Mouse (Mus musculus): Measurements from ENCODE around the gene S1pr2. TPM values are rescaled to one million over a fixed set of nuclear protein-coding genes. Genes with fewer than 3 reads are reported as not detected.
"Not testable (repeated sequence)": the region's sequence is repeated elsewhere in the genome, so short reads cannot be mapped to it uniquely, and the experiment has no call there.

The S1pr2 gene
- polyA plus RNA-seq (2015; fragmentation: Nextera tagmentation; extraction: Ambion mirVana): 12.1 and 12.7 TPM in 2 replicates

DNA sequence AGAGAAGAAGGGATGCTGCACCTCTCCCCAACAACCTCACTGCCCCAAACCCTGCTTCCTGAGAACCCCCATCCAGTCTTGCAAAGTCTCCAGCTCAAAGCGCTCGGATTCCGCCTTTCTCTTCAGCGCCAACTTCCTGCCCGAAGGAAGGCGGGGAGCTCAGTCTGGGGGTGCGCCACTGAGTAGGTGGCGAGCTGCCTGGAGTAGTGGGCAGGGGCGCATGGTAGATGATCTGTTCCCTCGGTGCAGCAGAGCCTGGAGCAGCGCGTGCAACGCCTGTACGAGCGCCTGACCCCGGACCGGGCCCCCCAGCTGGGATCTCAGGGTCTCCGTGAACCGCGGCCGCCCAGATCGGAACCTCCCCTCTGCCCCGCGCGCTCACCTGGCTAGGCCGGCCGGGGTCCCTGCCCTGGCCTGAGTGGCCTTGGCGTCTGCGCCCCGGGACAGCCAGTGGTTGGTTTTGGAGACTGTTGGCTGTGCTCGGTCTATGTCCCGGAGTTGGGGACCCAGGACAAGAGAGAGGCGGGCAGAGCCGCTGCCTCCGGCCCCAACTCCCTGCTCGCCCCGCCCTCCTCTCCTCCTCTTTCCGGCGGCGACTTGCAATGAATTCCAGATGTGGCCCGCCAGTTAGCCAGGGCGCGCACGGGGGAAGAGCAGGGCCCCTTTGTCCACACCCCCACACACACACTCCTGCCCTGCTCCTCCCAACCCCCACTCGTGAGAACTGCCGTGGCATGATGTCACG is at the start of gene S1pr2:
Gene S1pr2 (minus strand): TSS at position 566 of the 745 bp plus-strand sequence.
- peak; percentile 76 for DNase-seq (ENCODE audit: low spot score)

DNA sequence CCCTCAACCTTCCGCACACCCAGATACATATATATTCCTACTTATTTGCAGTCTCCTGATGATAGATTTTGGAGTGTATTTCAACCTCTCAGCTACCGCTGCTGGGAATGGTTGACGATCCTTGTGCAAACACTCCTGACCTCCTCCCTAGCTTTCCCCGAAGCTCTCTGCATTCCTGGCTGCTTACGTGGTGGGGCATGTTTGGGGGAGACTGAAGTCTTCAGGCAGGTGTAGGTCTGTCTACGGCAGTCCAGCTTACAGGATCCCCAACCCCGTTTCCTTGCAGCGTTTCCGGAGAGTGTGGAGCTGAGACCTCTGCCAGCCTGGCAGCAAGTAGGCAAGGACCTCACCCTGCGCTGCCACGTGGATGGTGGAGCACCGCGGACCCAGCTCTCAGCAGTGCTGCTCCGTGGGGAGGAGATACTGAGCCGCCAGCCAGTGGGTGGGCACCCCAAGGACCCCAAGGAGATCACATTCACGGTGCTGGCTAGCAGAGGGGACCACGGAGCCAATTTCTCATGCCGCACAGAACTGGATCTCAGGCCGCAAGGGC is 48.8 kb upstream of the S1pr2 start:
- no peak for DNase-seq (ENCODE audit: low spot score)

DNA sequence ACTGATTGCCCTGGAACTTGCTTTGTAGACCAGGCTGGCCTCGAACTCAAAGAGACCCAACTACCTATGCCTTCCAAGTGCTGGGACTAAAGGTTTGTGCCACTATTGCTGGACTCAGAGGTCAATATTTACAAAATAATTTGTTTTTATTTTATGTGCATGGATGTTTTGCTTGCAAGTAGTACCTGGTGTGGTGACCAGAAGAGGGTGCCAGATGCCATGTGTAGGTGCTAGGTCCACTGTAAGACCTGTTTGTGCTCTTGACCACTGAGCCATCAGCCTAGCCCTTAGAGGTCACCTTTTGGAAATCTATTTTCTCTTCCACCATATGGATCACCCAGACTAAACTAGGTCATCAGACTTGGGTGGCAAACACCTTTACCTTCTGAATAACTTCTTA is 46.1 kb upstream of the S1pr2 start:
- no peak for DNase-seq (ENCODE audit: low spot score)

DNA sequence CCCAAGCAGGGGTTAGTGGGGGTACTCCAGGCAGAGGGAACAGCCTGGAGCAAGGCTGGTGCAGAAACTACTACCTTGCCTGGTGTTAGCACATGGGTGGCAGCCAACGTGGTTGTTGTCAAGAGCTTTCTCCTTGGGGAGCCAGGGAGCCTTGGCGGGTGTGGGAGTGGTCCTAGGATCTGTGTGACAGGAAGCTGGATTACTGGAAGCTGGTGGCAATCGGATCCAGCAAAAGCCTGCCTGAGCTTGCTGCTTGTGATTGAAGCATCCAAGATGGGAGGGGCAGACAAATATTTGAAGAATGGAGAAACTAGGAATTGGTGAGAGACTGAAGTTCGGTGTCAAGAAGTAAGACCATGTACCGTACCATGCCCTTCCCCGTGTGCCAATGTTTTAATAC is 45.7 kb upstream of the S1pr2 start:
- DNase-seq (ENCODE audit: low spot score): no peak

DNA sequence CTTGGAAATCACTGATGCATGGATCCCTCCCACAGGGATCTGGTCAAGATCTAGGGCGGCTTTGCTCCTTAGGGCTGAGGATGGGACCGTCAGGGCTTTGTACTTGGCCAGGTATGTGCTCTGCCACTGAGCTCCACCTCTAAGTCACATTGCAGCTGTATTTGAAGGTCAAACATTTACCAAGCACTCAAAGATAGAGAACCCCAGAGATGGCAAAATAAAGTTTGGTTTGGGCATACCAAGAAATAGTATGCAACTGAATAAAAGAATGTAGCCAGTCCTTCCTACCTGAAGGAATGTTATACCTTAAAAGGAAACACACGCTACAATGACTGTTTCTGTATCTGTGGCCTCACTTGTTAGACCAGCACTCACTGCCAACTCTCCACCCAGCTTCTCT is 44.8 kb upstream of the S1pr2 start:
- DNase-seq (ENCODE audit: low spot score): no peak

DNA sequence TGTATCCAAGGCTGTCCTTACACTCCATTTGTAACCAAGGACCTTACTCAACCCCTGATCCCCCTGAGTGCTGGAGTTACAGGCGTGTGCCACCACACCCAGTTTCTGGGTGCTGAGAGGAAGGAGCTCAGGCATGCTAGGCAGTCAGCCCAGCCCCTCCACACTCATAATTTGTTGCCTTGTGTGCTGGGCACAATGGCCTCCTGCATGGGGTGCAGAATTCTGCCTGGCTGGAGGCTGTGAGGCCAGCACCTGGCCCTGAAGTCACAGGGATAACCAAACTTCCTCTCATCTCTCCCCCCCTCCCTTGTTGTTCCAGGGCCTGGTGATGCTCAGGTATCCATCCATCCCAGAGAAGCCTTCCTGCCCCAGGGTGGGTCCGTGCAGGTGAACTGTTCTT is 42.0 kb upstream of the S1pr2 start:
- DNase-seq (ENCODE audit: low spot score): no peak

DNA sequence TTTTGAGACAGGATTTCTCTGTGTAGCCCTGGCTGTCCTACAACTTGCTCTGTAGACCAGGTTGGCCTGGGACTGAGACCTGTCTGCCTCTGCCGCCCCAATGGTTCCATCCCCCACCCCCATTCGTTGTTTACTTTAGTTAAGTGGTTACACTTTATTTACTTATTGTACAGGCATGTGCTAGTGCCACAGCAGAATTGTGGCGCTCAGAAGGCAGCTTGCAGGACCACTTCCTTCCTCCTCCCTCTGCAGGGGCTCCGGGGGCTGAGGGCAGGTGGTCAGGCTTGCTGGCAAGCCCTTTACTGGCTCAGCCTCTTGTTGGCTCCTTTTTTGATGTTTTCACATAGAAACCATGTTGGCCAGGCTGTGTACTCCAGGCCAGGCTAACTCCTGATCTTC is 40.6 kb upstream of the S1pr2 start:
- DNase-seq (ENCODE audit: low spot score): no peak

DNA sequence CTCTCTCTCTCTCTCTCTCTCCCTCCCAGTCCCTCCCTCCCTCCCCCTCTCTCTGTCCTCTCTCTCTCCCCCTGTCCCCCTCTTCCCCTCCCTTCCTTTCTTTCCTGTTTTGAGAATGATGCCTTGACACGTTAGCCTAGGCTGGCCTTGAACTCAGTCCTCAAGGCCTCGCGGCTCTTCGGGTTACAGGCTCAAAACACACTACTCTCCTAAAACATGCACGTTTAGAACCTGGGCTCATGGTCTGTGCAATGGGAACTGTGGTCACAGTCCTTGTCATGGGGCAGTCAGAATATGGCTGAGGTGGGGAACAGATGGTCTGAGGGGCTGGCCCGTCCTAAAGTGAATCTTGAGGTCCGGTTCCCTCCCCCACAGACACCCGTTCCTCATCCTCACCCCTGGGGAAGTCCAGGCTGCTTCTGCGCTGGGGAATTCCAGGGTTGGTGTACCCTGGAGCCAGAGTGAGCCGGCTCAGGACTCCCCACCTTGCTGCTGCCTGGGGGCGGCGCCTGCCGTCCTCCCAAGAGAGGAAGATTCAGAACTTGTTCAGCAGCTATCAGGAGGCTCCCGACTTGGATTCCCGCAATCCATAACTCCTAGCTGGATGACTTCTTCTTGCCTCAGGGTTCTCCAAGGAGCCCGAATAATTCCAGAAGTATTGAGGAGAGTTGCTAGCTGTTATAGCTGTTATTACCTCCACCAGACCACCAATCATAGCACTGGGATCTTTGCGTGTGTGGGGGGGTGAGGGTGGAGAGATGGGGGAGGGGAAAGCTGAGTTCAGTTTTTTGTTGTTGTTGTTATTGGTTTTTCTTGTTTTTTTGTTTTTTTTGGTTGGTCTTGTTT is 40.0 kb upstream of the S1pr2 start:
- DNase-seq (ENCODE audit: low spot score): no peak

DNA sequence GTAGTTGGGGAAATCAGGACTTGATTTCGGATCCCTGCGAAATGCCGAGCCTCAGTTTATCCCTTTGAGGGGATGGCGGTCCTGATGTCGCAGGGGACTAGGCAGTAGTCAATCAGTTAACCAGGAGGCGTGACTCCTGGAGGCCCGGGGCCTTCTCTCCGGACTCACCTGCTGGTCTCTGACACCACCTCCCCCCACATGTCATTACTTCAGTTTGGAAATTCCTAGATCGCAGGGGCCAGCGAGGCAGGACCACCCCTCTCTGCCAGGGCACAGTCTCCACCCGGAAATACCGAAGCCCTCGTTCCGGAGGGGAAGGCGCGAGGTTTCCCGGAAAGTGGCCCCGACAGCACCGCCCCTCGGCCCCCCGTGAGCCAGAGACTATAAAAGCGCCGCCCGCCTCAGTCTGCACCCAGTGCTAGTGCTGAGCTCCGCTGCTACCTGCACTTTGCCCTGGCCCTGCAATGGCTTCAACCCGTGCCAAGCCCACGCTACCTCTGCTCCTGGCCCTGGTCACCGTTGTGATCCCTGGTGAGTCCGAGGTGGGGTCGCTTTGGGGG is 39.1 kb upstream of the S1pr2 start, which contains the start of gene Icam1:
Gene Icam1 (plus strand): TSS at position 415 of the 560 bp plus-strand sequence.
- peak; percentile 85 for DNase-seq (ENCODE audit: low spot score)

DNA sequence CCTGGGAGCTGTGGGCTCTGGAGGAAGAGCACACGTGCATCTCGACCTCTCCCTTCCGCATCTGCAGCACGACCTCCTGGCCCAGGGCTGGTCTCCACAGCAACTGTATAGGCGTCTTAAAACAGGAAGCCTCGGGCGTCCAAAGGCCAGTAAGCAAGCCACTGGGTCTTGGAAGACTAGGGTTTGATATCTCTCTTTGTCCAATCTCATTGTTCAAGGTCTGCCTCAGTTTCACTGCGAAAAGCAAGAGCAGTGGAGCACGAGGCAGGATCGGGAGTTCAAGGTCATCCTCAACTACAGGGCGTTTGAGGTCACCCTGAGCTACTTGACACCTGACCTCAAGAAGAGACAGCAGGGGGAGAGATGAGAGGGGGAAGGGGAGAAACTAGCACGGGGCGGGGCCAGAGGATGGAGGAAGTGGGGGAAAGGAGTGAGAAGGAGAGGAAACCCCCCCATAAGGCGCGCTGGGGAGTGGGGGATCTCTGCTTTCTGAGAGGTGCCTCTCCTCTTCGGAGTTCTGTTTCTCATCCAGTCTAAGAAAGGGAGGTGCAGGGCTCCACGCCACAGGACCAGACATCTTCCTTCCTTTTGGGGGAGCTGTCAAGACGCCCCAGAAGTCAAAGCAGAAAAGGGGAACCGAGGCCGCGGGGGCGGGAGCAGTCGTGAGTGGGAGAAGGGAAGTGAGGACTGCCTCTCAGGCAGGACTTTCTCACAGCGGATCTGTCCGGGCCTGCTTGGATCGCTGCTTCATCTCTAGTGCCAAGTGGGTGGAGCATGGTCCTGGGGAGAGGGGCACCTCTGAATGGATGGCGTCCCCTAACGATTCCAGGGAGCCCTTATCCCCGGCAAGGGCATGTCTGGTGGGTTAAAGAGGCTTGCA is 38.4 kb upstream of the S1pr2 start:
- peak; percentile 59 for DNase-seq (ENCODE audit: low spot score)

DNA sequence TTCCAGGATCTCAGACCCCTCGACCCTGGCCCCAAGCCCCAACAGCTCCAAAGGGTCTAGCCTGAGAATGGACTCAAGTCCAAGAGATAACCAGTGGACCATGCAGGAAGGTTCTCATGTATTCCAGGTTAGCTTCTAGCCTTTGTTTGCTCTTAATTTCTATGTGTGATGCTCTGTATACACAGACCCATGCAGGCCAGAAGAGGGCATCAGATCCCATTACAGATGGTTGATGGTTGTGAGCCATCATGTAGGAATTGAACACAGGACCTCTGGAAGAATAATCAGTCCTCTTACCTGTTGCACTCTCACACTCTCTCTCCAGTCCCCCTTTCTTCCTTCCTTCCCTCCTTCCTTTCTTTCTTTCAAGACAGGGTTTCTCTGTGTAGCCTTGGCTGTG is 35.8 kb upstream of the S1pr2 start:
- no peak for DNase-seq (ENCODE audit: low spot score)

DNA sequence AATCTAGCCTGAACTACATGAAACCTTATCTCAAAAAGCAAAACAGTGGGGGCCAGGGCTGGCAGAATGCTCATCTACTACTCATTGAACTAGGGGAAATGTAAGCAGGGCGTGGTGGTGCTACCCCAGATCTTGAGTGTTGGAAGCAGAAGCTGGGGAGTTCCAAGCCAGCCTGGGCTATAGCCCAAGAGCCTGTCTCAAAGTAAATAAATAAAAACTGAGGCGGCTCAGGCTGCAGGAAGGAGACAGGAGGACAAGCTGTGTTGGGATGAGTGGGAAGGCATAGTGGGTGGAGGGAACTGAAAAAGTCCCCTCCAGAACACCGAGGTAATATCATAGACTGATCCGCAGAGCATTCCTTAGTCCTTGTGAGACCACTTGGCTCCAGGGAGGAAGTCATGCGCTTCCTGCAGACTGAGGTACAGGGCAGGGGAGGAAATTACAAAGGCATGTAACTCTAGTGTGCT is 35.3 kb upstream of the S1pr2 start:
- no peak for DNase-seq (ENCODE audit: low spot score)

DNA sequence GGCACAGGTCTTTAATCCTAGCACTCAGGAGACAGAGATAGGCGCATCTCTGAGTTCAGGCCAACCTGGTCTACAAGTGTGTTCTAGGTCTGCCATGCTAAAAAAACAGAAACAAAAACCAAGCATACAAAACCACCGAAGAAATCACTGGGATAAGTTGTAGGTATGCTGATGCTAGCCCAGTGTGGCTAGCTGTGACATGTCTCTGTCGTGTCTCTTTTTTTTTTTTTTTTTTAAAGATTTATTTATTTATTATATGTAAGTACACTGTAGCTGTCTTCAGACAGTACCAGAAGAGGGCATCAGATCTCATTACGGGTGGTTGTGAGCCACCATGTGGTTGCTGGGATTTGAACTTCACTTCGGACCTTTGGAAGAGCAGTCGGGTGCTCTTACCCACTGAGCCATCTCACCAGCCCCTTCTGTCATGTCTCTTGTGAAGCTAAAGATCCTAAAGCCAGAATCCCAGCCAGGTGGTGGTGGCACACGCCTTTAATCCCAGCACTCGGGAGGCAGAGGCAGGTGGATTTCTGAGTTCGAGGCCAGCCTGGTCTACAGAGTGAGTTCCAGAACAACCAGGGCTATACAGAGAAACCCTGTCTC is 34.5 kb upstream of the S1pr2 start:
- DNase-seq (ENCODE audit: low spot score): not testable (repeated sequence)

DNA sequence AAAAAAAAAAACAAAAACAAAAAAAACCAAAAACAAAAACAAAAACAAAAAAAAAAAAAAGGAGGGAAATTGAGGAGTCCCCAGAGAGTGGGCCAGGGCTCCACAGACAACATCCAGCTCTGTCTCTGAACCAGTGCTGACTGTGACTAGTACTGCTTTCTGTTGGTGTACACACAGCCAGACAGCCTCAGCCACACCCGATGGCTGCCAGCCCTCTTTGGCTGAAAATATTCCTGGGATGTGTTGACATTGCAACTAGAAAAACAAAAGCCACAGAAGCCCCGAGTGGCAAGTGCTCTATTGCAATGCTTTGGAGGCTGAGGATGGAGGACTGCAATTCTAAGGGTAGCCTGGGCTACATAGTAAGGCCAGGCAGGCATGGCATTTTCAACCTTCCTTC is 33.8 kb upstream of the S1pr2 start:
- DNase-seq (ENCODE audit: low spot score): no peak

DNA sequence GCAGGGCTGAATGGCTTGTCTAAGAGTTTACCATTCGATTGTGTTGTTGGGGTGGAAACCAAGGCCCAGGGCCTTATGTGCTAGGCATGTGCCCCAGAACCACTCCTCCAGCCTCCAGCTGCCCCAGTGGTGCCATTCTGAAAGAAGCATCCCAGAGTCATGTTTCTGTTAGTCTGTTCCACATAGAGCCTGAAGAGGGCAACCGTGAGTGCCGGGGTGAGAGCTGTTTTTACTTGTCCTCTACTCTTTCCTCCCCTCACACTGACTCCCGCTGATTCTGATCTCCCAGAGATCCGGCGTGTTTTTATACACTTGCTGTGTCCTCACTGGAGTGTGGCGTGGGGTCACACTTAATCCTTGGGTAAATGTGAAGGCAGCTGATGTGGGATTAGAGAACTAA is 31.4 kb upstream of the S1pr2 start:
- no peak for DNase-seq (ENCODE audit: low spot score)

DNA sequence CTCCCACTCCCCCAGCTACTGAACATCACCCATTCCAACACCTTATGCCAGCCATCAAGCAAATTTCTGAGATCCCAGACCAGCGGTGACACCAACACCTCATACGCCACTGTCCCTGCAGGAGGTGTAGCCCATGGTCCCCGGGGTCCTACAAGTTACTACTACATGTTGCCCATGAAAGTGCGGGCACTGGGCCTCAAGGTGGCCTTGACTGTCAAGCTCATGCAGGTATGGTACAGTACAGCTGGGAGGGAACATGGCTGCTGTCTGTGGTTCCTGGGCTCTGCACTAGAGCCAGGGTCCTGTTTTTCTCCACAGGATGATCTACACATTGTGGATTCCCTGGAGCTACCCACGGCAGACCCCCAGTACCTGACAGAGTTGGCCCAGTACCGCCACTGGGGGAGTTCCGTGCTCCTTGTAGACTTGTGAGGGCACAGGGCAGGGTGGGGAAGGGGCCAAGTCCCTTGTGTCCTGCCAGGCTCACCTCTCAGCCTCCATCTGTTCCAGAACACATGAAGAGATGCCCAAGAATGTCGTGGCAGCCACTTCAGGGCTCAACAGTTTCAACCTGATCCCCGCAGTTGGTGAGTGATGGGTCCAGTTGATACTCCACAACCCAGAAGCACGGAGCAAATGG is 30.9 kb upstream of the S1pr2 start:
- DNase-seq (ENCODE audit: low spot score): no peak

DNA sequence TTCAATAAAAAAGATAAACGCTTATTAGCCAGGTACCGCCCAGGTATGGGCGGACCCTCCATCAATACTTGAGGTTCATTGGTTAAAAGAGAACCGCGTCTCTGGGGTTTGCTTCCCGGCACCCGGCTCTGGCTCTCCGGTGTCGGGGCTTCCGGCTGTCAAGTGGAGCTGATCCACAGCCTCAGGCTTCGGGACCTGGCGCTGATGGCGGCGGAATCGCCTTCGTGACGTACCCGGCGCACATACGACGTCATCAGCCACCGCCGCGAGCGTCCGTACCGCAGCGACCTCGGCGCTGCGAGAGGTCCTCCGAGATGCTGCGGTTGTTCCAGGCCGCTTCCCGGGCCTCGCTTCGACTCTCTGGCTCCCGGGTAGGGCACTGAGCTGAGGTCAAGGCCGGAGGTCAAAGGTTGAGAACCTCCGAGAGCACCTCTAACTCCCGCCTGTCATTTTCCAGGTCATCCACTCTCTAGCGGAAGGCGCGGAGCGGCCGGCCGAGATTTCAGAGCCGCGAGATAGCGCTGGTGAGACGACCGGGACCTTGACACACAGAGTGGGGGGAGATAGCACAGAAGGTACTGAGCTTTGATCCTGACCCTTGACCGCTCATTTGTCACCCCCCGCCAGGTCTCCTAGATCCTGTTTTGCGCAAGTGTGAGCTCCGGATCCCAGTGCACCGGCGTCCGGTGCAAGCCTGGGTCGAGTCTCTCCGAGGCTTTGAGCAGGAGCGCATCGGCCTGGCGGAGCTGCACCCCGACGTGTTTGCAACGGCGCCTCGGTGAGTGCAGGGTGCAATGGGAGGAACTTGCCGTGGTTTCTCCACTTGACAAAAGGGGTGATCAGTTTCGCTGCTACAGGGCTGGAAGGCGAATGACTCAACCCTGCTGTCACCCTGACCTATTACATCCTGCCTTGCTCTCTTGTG is 26.3 kb upstream of the S1pr2 start, which contains the start of gene Mrpl4:
Gene Mrpl4 (plus strand): TSS at position 112 of the 925 bp plus-strand sequence.
- DNase-seq (ENCODE audit: low spot score): peak; percentile 89

DNA sequence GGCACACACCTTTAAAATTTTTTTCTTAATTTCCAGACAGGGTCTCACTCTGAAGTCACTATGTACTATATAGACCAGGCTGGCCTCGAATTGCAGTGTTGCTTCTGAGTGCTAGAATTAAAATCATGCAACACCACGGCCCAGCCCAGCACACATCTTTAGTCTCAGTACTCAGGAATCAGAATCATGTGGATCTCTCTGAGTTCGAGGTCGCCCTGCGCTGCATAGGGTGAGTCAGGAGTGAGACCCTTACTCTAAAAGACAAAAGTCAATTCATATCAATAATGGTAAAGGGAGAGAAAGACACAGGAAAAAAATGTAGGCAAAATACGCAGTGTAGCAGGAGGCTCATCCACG is 25.7 kb upstream of the S1pr2 start:
- no peak for DNase-seq (ENCODE audit: low spot score)
